Mouse (Mus musculus) megakaryocyte, adult 5-6 weeks (primary cell): ENCODE results near the gene Enho. TPM values are rescaled to one million over a fixed set of nuclear protein-coding genes. Genes with fewer than 3 reads are reported as not detected.
A peak's percentile ranks its signal among the peaks of the same experiment; 100 is the strongest.

ENCODE experiments used
- ATAC-seq: 2 replicates; pipeline ENCODE4 v1.8.0; 2016; ENCODE audit warnings: mild to moderate bottlenecking, inconsistent platforms; ENCODE audit not compliant: poor library complexity, severe bottlenecking
- total RNA-seq, 2 experiments: library from RNA; stranded (forward) in 1 of 2; stranded (reverse) in 1 of 2; fragments of 153-499, 151-499 nt in 1 of 2; fragments of 221-1000, 200-1000 nt in 1 of 2; gene quantifications; 2 replicates each; pipeline versions ENCODE4 v1.2.3 to v1.2.4; 2015 to 2017

Gene Enho
- total RNA-seq, 2 experiments from 2014 or later: not detected

- no peak for ATAC-seq
Measured at GRCm38 (mm10) chr4:41635224-41635623, 4.9 kb downstream of the Enho start.

GRCm38 (mm10) chr4:41634631-41635030 is 5.5 kb downstream of the Enho start:
- ATAC-seq: no peak

GRCm38 (mm10) chr4:41633001-41633400 is 7.1 kb downstream of the Enho start:
- no peak for ATAC-seq

GRCm38 (mm10) chr4:41631390-41631789 is 8.7 kb downstream of the Enho start:
- ATAC-seq: no peak

GRCm38 (mm10) chr4:41630196-41630595 is 9.9 kb downstream of the Enho start:
- ATAC-seq: no peak

GRCm38 (mm10) chr4:41628202-41628927 is 11.8 kb downstream of the Enho start:
- peak; percentile 95 for ATAC-seq

- no peak for ATAC-seq
Measured at GRCm38 (mm10) chr4:41622071-41622470, 18.1 kb downstream of the Enho start.

- no peak for ATAC-seq
Measured at GRCm38 (mm10) chr4:41618916-41619746, 21.0 kb downstream of the Enho start.

GRCm38 (mm10) chr4:41615661-41616599 is 24.2 kb downstream of the Enho start:
- no peak for ATAC-seq

GRCm38 (mm10) chr4:41614156-41614555 is 26.0 kb downstream of the Enho start:
- peak; percentile 90 for ATAC-seq

GRCm38 (mm10) chr4:41612166-41612565 is 28.0 kb downstream of the Enho start:
- no peak for ATAC-seq

- ATAC-seq: no peak
Measured at GRCm38 (mm10) chr4:41610594-41610980, 29.5 kb downstream of the Enho start.

GRCm38 (mm10) chr4:41609681-41610593 is 30.2 kb downstream of the Enho start:
- ATAC-seq: no peak

- no peak for ATAC-seq
Measured at GRCm38 (mm10) chr4:41606784-41607183, 33.3 kb downstream of the Enho start.

- ATAC-seq: no peak
Measured at GRCm38 (mm10) chr4:41604476-41605396, 35.4 kb downstream of the Enho start.

GRCm38 (mm10) chr4:41602818-41603217 is 37.3 kb downstream of the Enho start:
- ATAC-seq: no peak
